Mouse (Mus musculus): Measurements from ENCODE around the gene Noc4l. TPM values are rescaled to one million over a fixed set of nuclear protein-coding genes. Genes with fewer than 3 reads are reported as not detected.

Gene Noc4l
- polyA plus RNA-seq, 1 experiment = 9.0 TPM

Other genes with a start within 250 kb of the Noc4l start
- 10.4 and 12.2 TPM in 2 replicates for gene Fbrsl1, start 204.9 kb downstream of the Noc4l start, polyA plus RNA-seq (2012; ENCODE audit: insufficient read depth, insufficient read length, missing spikeins)
- gene Galnt9, start 109.1 kb downstream of the Noc4l start, polyA plus RNA-seq (2012; ENCODE audit: insufficient read depth, insufficient read length, missing spikeins) = not detected in 2 replicates
- 3.6 and 3.8 TPM in 2 replicates for gene Ddx51, start within 50 bp of the Noc4l start, polyA plus RNA-seq (2012; ENCODE audit: insufficient read depth, insufficient read length, missing spikeins)
- gene Ep400, start 117.3 kb upstream of the Noc4l start, polyA plus RNA-seq (2012; ENCODE audit: insufficient read depth, insufficient read length, missing spikeins) = 8.3 and 10.6 TPM in 2 replicates
- gene Pus1, start 127.2 kb upstream of the Noc4l start, polyA plus RNA-seq (2012; ENCODE audit: insufficient read depth, insufficient read length, missing spikeins) = 12.4 and 12.8 TPM in 2 replicates
- gene Ulk1, start 156.7 kb upstream of the Noc4l start, polyA plus RNA-seq (2012; ENCODE audit: insufficient read depth, insufficient read length, missing spikeins) = 21.5 and 22.9 TPM in 2 replicates
- 62.8 and 65.2 TPM in 2 replicates for gene Hscb, start 186.4 kb upstream of the Noc4l start, polyA plus RNA-seq (2012; ENCODE audit: insufficient read depth, insufficient read length, missing spikeins)
- 3.1 and 4.2 TPM in 2 replicates for gene Chek2, start 186.6 kb upstream of the Noc4l start, polyA plus RNA-seq (2012; ENCODE audit: insufficient read depth, insufficient read length, missing spikeins)
- 12.4 and 16.3 TPM in 2 replicates for gene Ttc28, start 226.4 kb upstream of the Noc4l start, polyA plus RNA-seq (2012; ENCODE audit: insufficient read depth, insufficient read length, missing spikeins)

All from brown adipose tissue, adult 24 weeks (tissue).